Mouse (Mus musculus): Measurements from ENCODE around the gene Cdadc1. TPM values are rescaled to one million over a fixed set of nuclear protein-coding genes. Genes with fewer than 3 reads are reported as not detected.

Cdadc1 gene
- 31.4 and 38.8 TPM in 2 replicates for polyA plus RNA-seq (2014; fragmentation: Nextera tagmentation; extraction: Ambion mirVana)

- Histone ChIP-seq H3K9me3 (ENCODE audit: control insufficient read depth, low read length) (no peaks in the 10 kb centered on the region), H3K27me3 (replicated peaks; ENCODE audit: control insufficient read depth, insufficient read depth, low read length) (no peaks in the 10 kb centered on the region), H3K27ac (ENCODE audit: low read depth) (peak within 1 kb of the TSS; percentile 4; the same call in 1 of the 2 replicates), H3K9ac (ENCODE audit: low read length) (peak within 1 kb of the TSS; percentile 64), H3K36me3 (ENCODE audit: control insufficient read depth, insufficient read depth, low read length) (peaks cover 23% of the 10 kb centered on the region), H3K4me1 (replicated peaks; ENCODE audit: control insufficient read depth, insufficient read depth, low read length) (peaks cover 8% of the 10 kb centered on the region), H3K4me2 (ENCODE audit: low read length) (peak within 1 kb of the TSS; percentile 57), H3K4me3 (ENCODE audit: low read depth, low read length) (peak within 1 kb of the TSS; percentile 71)
- ATAC-seq (replicated peaks; ENCODE audit: low FRiP score, low TSS enrichment, low read depth) (peak; percentile 90), DNase-seq (ENCODE audit: low spot score) (peak; percentile 100)
- under 1% methylated on average over 43 of the region's 48 CpGs for WGBS
Observed at GRCm38 (mm10) chr14:59597398-59598259, at the start of gene Cdadc1. Cdadc1 (minus strand) TSS chr14:59597959.

GRCm38 (mm10) chr14:59646826-59647697 lies 49.3 kb upstream of the Cdadc1 start:
- Histone ChIP-seq H3K4me3 (ENCODE audit: low read depth, low read length) (no peak overlapping the region), H3K27ac (ENCODE audit: low read depth) (no peak overlapping the region), H3K9me3 (ENCODE audit: control insufficient read depth, low read length) (no peaks in the 10 kb centered on the region), H3K4me1 (replicated peaks; ENCODE audit: control insufficient read depth, insufficient read depth, low read length) (0 out of 2 replicates have a peak, but pooled peaks cover 3% of the 10 kb centered on the region), H3K27me3 (replicated peaks; ENCODE audit: control insufficient read depth, insufficient read depth, low read length) (no peaks in the 10 kb centered on the region), H3K36me3 (ENCODE audit: control insufficient read depth, insufficient read depth, low read length) (no peaks in the 10 kb centered on the region), H3K9ac (ENCODE audit: low read length) (no peak overlapping the region), H3K4me2 (ENCODE audit: low read length) (no peak overlapping the region)
- DNase-seq (ENCODE audit: low spot score) (no peak), ATAC-seq (replicated peaks; ENCODE audit: low FRiP score, low TSS enrichment, low read depth) (0 out of 2 replicates have a peak, but pooled peaks have one; percentile 5)
- WGBS: 66% methylated on average over 16 of the region's 16 CpGs

- H3K27me3 ChIP-seq (replicated peaks; ENCODE audit: control insufficient read depth, insufficient read depth, low read length): no peaks in the 10 kb centered on the region
- no peak overlapping the region for H3K4me3 ChIP-seq (ENCODE audit: low read depth, low read length)
- no peak for DNase-seq (ENCODE audit: low spot score)
- no peak overlapping the region for H3K4me2 ChIP-seq (ENCODE audit: low read length)
- no peaks in the 10 kb centered on the region for H3K36me3 ChIP-seq (ENCODE audit: control insufficient read depth, insufficient read depth, low read length)
- no peak overlapping the region for H3K9ac ChIP-seq (ENCODE audit: low read length)
- H3K9me3 ChIP-seq (ENCODE audit: control insufficient read depth, low read length): no peaks in the 10 kb centered on the region
- ATAC-seq (replicated peaks; ENCODE audit: low FRiP score, low TSS enrichment, low read depth): no peak
- 0 out of 2 replicates have a peak, but pooled peaks cover 10% of the 10 kb centered on the region for H3K4me1 ChIP-seq (replicated peaks; ENCODE audit: control insufficient read depth, insufficient read depth, low read length)
- 79% methylated on average over 3 of the region's 3 CpGs for WGBS
- no peak overlapping the region for H3K27ac ChIP-seq (ENCODE audit: low read depth)
Observed at GRCm38 (mm10) chr14:59644896-59645295, 47.1 kb upstream of the Cdadc1 start.

GRCm38 (mm10) chr14:59644166-59644565 lies 46.4 kb upstream of the Cdadc1 start:
- no peak overlapping the region for H3K4me3 ChIP-seq (ENCODE audit: low read depth, low read length)
- H3K27me3 ChIP-seq (replicated peaks; ENCODE audit: control insufficient read depth, insufficient read depth, low read length): no peaks in the 10 kb centered on the region
- H3K4me2 ChIP-seq (ENCODE audit: low read length): no peak overlapping the region
- 100% methylated on average over 1 of the region's 1 CpGs for WGBS
- H3K9me3 ChIP-seq (ENCODE audit: control insufficient read depth, low read length): no peaks in the 10 kb centered on the region
- DNase-seq (ENCODE audit: low spot score) (no peak), ATAC-seq (replicated peaks; ENCODE audit: low FRiP score, low TSS enrichment, low read depth) (no peak)
- H3K4me1 ChIP-seq (replicated peaks; ENCODE audit: control insufficient read depth, insufficient read depth, low read length): peaks cover 14% of the 10 kb centered on the region; the same call in 1 of the 2 replicates
- H3K27ac ChIP-seq (ENCODE audit: low read depth): no peak overlapping the region
- no peak overlapping the region for H3K9ac ChIP-seq (ENCODE audit: low read length)
- H3K36me3 ChIP-seq (ENCODE audit: control insufficient read depth, insufficient read depth, low read length): no peaks in the 10 kb centered on the region

- ATAC-seq (replicated peaks; ENCODE audit: low FRiP score, low TSS enrichment, low read depth): no peak
- H3K4me3 ChIP-seq (ENCODE audit: low read depth, low read length): no peak overlapping the region
- H3K36me3 ChIP-seq (ENCODE audit: control insufficient read depth, insufficient read depth, low read length): no peaks in the 10 kb centered on the region
- no peaks in the 10 kb centered on the region for H3K27me3 ChIP-seq (replicated peaks; ENCODE audit: control insufficient read depth, insufficient read depth, low read length)
- no peak overlapping the region for H3K9ac ChIP-seq (ENCODE audit: low read length)
- peaks cover 14% of the 10 kb centered on the region; the same call in 1 of the 2 replicates for H3K4me1 ChIP-seq (replicated peaks; ENCODE audit: control insufficient read depth, insufficient read depth, low read length)
- H3K4me2 ChIP-seq (ENCODE audit: low read length): no peak overlapping the region
- H3K9me3 ChIP-seq (ENCODE audit: control insufficient read depth, low read length): no peaks in the 10 kb centered on the region
- 45% methylated on average over 12 of the region's 12 CpGs for WGBS
- H3K27ac ChIP-seq (ENCODE audit: low read depth): no peak overlapping the region
- DNase-seq (ENCODE audit: low spot score): no peak
Observed at GRCm38 (mm10) chr14:59643582-59643981, 45.8 kb upstream of the Cdadc1 start.

GRCm38 (mm10) chr14:59641856-59642255 lies 44.1 kb upstream of the Cdadc1 start:
- no peak overlapping the region for H3K4me2 ChIP-seq (ENCODE audit: low read length)
- 29% methylated on average over 5 of the region's 5 CpGs for WGBS
- no peaks in the 10 kb centered on the region for H3K36me3 ChIP-seq (ENCODE audit: control insufficient read depth, insufficient read depth, low read length)
- no peaks in the 10 kb centered on the region for H3K27me3 ChIP-seq (replicated peaks; ENCODE audit: control insufficient read depth, insufficient read depth, low read length)
- H3K27ac ChIP-seq (ENCODE audit: low read depth): no peak overlapping the region
- H3K9ac ChIP-seq (ENCODE audit: low read length): no peak overlapping the region
- ATAC-seq (replicated peaks; ENCODE audit: low FRiP score, low TSS enrichment, low read depth): no peak
- H3K9me3 ChIP-seq (ENCODE audit: control insufficient read depth, low read length): no peaks in the 10 kb centered on the region
- DNase-seq (ENCODE audit: low spot score): no peak
- peaks cover 14% of the 10 kb centered on the region; the same call in 1 of the 2 replicates for H3K4me1 ChIP-seq (replicated peaks; ENCODE audit: control insufficient read depth, insufficient read depth, low read length)
- no peak overlapping the region for H3K4me3 ChIP-seq (ENCODE audit: low read depth, low read length)

GRCm38 (mm10) chr14:59638906-59639703 lies 41.3 kb upstream of the Cdadc1 start:
- H3K4me3 ChIP-seq (ENCODE audit: low read depth, low read length): no peak overlapping the region
- H3K27ac ChIP-seq (ENCODE audit: low read depth): no peak overlapping the region
- H3K4me1 ChIP-seq (replicated peaks; ENCODE audit: control insufficient read depth, insufficient read depth, low read length): peaks cover 14% of the 10 kb centered on the region; the same call in 1 of the 2 replicates
- ATAC-seq (replicated peaks; ENCODE audit: low FRiP score, low TSS enrichment, low read depth) (0 out of 2 replicates have a peak, but pooled peaks have one; percentile 15), DNase-seq (ENCODE audit: low spot score) (no peak)
- H3K9me3 ChIP-seq (ENCODE audit: control insufficient read depth, low read length): no peaks in the 10 kb centered on the region
- no peak overlapping the region for H3K9ac ChIP-seq (ENCODE audit: low read length)
- H3K36me3 ChIP-seq (ENCODE audit: control insufficient read depth, insufficient read depth, low read length): no peaks in the 10 kb centered on the region
- H3K27me3 ChIP-seq (replicated peaks; ENCODE audit: control insufficient read depth, insufficient read depth, low read length): no peaks in the 10 kb centered on the region
- no peak overlapping the region for H3K4me2 ChIP-seq (ENCODE audit: low read length)
- 21% methylated on average over 7 of the region's 7 CpGs for WGBS

- DNase-seq (ENCODE audit: low spot score) (no peak), ATAC-seq (replicated peaks; ENCODE audit: low FRiP score, low TSS enrichment, low read depth) (no peak)
- H3K9ac ChIP-seq (ENCODE audit: low read length): no peak overlapping the region
- H3K4me3 ChIP-seq (ENCODE audit: low read depth, low read length): no peak overlapping the region
- H3K27ac ChIP-seq (ENCODE audit: low read depth): no peak overlapping the region
- H3K36me3 ChIP-seq (ENCODE audit: control insufficient read depth, insufficient read depth, low read length): peaks cover 15% of the 10 kb centered on the region
- H3K4me1 ChIP-seq (replicated peaks; ENCODE audit: control insufficient read depth, insufficient read depth, low read length): no peaks in the 10 kb centered on the region
- no peaks in the 10 kb centered on the region for H3K27me3 ChIP-seq (replicated peaks; ENCODE audit: control insufficient read depth, insufficient read depth, low read length)
- 86% methylated on average over 9 of the region's 9 CpGs for WGBS
- H3K4me2 ChIP-seq (ENCODE audit: low read length): no peak overlapping the region
- H3K9me3 ChIP-seq (ENCODE audit: control insufficient read depth, low read length): no peaks in the 10 kb centered on the region
Observed at GRCm38 (mm10) chr14:59633988-59634387, 36.2 kb upstream of the Cdadc1 start.
